Mouse (Mus musculus): ENCODE results near the gene Zbtb18. TPM values are rescaled to one million over a fixed set of nuclear protein-coding genes. Genes with fewer than 3 reads are reported as not detected.
"Not testable (repeated sequence)": the region's sequence is repeated elsewhere in the genome, so short reads cannot be mapped to it uniquely, and the experiment has no call there.

The Zbtb18 gene
- polyA plus RNA-seq, 1 experiment from 2014 or later: 3.3 TPM

DNA sequence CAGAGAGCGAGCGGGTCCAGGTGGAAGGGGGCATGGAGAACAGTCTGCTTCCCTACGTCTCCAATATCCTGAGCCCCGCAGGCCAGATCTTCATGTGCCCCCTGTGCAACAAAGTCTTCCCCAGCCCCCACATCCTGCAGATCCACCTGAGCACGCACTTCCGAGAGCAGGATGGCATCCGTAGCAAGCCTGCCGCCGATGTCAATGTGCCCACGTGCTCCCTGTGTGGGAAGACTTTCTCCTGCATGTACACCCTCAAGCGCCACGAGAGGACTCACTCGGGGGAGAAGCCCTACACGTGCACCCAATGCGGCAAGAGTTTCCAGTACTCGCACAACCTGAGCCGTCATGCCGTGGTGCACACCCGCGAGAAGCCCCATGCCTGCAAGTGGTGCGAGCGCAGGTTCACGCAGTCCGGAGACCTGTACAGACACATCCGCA lies 6.0 kb downstream of the Zbtb18 start:
- H3K27ac ChIP-seq: 0 out of 2 replicates have a peak overlapping the region, but pooled peaks have one; percentile 62

DNA sequence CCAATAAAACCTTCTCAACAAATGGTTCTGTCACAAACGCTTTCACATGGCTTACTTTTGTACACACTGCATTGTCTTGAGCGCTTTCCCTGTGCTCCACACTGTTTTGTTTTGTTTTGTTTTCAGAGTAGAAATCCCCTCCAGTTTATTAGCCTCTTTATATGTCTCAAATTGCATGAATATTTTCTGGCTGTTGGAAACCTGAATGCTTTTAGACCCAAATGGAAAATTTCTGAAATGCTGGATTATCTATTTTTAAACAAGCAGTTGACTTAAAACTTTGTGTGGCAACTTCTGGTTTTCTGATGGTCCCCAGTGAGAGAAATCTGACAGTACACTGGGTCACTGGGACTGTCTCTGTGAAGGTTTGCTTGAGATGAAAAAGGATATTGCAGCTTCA lies 6.8 kb downstream of the Zbtb18 start:
- H3K27ac ChIP-seq: no peak overlapping the region
- H3K4me2 ChIP-seq: no peak overlapping the region
- no peak overlapping the region for H3K4me3 ChIP-seq (replicated peaks)
- H3K9me3 ChIP-seq: no peaks in the 10 kb centered on the region
- 73% methylated on average over 2 of the region's 2 CpGs for WGBS
- H3K36me3 ChIP-seq: peaks cover 21% of the 10 kb centered on the region
- peaks cover 57% of the 10 kb centered on the region for H3K4me1 ChIP-seq (replicated peaks)
- H3K27me3 ChIP-seq: no peaks in the 10 kb centered on the region
- no peak for ATAC-seq (ENCODE audit: insufficient number of reproducible peaks, insufficient read depth, low FRiP score, low TSS enrichment, low read depth)
- H3K9ac ChIP-seq (replicated peaks): no peak overlapping the region

More for the DNA sequence above, 6.0 kb downstream of the Zbtb18 start:
- ATAC-seq (ENCODE audit: insufficient number of reproducible peaks, insufficient read depth, low FRiP score, low TSS enrichment, low read depth): no peak
- no peaks in the 10 kb centered on the region for H3K9me3 ChIP-seq
- no peak overlapping the region for H3K4me3 ChIP-seq (replicated peaks)
- H3K27me3 ChIP-seq: no peaks in the 10 kb centered on the region
- 94% methylated on average over 25 of the region's 25 CpGs for WGBS
- peaks cover 57% of the 10 kb centered on the region for H3K4me1 ChIP-seq (replicated peaks)
- no peak overlapping the region for H3K9ac ChIP-seq (replicated peaks)
- H3K4me2 ChIP-seq: 0 out of 2 replicates have a peak overlapping the region, but pooled peaks have one; percentile 40
- peaks cover 21% of the 10 kb centered on the region for H3K36me3 ChIP-seq

DNA sequence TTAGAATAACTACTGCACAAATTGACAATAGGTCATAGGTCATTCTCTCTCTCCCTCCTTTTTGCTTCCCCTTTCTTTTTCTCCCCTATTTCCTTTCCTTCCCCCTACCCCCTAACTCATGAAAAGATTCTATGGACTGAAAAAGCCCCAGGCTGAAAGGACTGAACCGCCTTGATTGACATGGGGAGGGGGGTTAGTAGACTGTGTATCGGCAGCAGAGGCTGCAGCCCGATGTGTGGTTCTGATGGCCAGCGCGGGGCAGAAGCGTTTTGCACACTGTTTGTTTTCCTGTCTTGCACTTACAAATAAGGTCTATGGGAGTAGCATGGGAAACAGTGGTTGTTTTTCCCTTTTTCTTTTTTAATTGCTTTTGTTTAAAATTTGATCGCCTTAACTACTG lies 7.7 kb downstream of the Zbtb18 start:
- not testable (repeated sequence) for H3K27me3 ChIP-seq; H3K9ac ChIP-seq (replicated peaks); H3K27ac ChIP-seq; H3K9me3 ChIP-seq; ATAC-seq (ENCODE audit: insufficient number of reproducible peaks, insufficient read depth, low FRiP score, low TSS enrichment, low read depth); H3K4me3 ChIP-seq (replicated peaks); H3K4me2 ChIP-seq
- Histone ChIP-seq H3K4me1 (replicated peaks) (peaks cover 49% of the 10 kb centered on the region), H3K36me3 (peaks cover 21% of the 10 kb centered on the region)
- WGBS: 82% methylated on average over 7 of the region's 7 CpGs

DNA sequence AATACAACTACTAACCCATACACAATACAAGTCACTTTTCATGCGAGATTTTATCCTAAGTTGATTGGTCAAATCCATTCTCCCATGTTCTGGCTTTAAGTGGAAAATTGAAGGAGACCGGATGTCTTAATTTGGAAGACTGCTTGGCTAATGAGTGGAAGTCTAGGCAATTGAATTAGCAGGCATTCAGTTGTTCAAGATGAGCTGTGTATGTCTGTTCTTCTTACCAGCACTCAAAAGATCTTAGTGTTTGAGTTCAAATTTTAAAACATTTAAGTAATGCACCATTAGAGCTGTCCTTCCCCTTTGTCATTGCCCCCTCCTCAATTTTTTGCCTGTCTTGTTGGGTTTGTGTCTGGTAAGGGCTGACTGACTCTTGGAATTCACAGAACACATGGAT lies 8.9 kb downstream of the Zbtb18 start:
- H3K9me3 ChIP-seq: no peaks in the 10 kb centered on the region
- no peak for ATAC-seq (ENCODE audit: insufficient number of reproducible peaks, insufficient read depth, low FRiP score, low TSS enrichment, low read depth)
- peaks cover 21% of the 10 kb centered on the region for H3K36me3 ChIP-seq
- no peak overlapping the region for H3K27ac ChIP-seq
- no peaks in the 10 kb centered on the region for H3K27me3 ChIP-seq
- peaks cover 40% of the 10 kb centered on the region for H3K4me1 ChIP-seq (replicated peaks)
- WGBS: 86% methylated on average over 2 of the region's 2 CpGs
- H3K4me2 ChIP-seq: no peak overlapping the region
- no peak overlapping the region for H3K4me3 ChIP-seq (replicated peaks)
- H3K9ac ChIP-seq (replicated peaks): no peak overlapping the region

DNA sequence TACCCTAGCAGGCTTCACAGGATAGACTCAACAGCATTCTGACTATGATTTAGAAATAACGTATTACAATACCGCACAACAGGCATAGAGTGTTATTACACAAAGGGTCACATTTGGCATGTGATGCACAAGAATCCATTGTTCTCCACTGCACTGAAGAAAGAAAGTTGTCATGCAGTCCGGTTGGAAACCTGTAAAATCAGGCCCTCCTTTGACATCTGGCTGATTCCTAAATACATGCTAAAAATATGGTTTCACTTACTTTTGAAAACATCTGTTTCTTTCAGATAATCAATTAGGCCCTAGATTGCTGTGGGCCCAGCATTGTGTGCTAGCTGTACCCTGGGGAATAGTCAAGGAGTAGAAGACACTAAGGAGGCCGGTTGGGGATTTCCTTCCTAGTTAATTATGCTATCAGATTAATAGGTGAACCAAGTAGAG lies 9.9 kb downstream of the Zbtb18 start:
- peaks cover 21% of the 10 kb centered on the region for H3K36me3 ChIP-seq
- H3K4me1 ChIP-seq (replicated peaks): peaks cover 31% of the 10 kb centered on the region
- H3K27ac ChIP-seq: no peak overlapping the region
- WGBS: 57% methylated on average over 4 of the region's 4 CpGs
- no peaks in the 10 kb centered on the region for H3K9me3 ChIP-seq
- H3K9ac ChIP-seq (replicated peaks): no peak overlapping the region
- no peak overlapping the region for H3K4me3 ChIP-seq (replicated peaks)
- no peak overlapping the region for H3K4me2 ChIP-seq
- H3K27me3 ChIP-seq: no peaks in the 10 kb centered on the region
- no peak for ATAC-seq (ENCODE audit: insufficient number of reproducible peaks, insufficient read depth, low FRiP score, low TSS enrichment, low read depth)

DNA sequence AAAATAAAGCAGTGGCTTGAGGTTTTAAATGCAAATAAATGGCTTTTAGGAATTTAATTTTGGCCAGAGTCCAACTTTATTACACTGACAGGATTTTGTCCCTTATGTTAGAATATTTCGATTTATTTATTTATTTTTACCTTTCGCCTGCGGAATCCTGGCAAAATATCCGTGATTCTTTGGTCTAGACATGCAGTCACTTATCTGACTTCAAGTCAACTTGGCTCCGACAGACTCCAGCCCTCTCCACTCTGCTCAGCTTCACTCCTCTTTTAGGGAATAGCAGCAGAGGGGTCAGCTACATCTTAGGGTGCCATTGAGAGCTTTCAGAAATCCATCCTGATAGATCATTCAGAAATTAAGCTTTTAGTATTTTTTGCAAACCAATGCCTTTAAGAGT lies 10.8 kb downstream of the Zbtb18 start:
- Histone ChIP-seq H3K27me3 (no peaks in the 10 kb centered on the region), H3K4me2 (no peak overlapping the region), H3K9me3 (no peaks in the 10 kb centered on the region), H3K27ac (no peak overlapping the region), H3K9ac (replicated peaks) (no peak overlapping the region), H3K4me1 (replicated peaks) (peaks cover 21% of the 10 kb centered on the region), H3K4me3 (replicated peaks) (no peak overlapping the region), H3K36me3 (peaks cover 11% of the 10 kb centered on the region)
- WGBS: 81% methylated on average over 5 of the region's 5 CpGs
- no peak for ATAC-seq (ENCODE audit: insufficient number of reproducible peaks, insufficient read depth, low FRiP score, low TSS enrichment, low read depth)

DNA sequence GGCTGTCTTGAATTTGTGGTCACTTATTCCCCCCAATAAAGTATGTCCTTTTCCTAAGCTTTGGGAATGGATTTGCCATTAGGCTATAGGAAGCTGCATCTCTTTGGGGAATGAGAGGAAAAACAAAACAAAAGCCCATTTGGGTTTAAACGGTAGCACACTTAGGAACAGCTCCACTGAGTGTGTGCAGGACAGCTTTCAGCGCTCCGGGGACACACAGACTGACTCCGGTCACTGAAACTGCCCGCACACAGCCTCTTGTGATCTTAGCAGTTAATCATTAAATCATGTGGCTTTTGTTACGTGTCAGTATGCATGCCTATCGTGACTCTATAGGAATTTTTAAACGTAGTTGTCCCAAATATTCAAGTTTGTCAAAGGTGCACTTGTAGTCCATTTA lies 11.7 kb downstream of the Zbtb18 start:
- H3K4me2 ChIP-seq: no peak overlapping the region
- 54% methylated on average over 8 of the region's 8 CpGs for WGBS
- peaks cover 4% of the 10 kb centered on the region; the same call in 1 of the 2 replicates for H3K36me3 ChIP-seq
- no peaks in the 10 kb centered on the region for H3K27me3 ChIP-seq
- peaks cover 19% of the 10 kb centered on the region; the same call in 1 of the 2 replicates for H3K4me1 ChIP-seq (replicated peaks)
- no peak for ATAC-seq (ENCODE audit: insufficient number of reproducible peaks, insufficient read depth, low FRiP score, low TSS enrichment, low read depth)
- no peak overlapping the region for H3K9ac ChIP-seq (replicated peaks)
- no peak overlapping the region for H3K4me3 ChIP-seq (replicated peaks)
- H3K27ac ChIP-seq: no peak overlapping the region
- H3K9me3 ChIP-seq: no peaks in the 10 kb centered on the region

DNA sequence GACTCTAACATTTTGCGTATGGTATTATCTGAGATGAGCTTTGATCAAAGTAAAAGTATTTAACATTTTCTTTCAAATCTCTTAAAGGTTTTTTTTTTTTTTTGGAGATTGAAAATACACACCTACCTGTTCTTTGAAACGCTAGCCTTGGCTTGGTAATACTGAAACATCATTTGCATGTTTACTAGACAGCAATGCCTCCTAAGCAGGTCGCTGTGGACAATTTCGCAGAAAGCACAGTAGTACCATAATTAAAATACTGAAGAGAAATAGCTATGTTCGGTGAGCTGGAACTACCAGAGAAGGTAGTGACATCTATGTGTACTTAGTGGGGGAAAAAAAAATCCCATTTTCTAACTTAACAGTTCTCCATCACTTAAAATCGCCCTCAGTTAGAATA lies 12.3 kb downstream of the Zbtb18 start:
- WGBS: 88% methylated on average over 6 of the region's 6 CpGs
- H3K4me3 ChIP-seq (replicated peaks): no peak overlapping the region
- H3K27ac ChIP-seq: no peak overlapping the region
- no peaks in the 10 kb centered on the region for H3K9me3 ChIP-seq
- H3K4me1 ChIP-seq (replicated peaks): peaks cover 17% of the 10 kb centered on the region; the same call in 1 of the 2 replicates
- no peak for ATAC-seq (ENCODE audit: insufficient number of reproducible peaks, insufficient read depth, low FRiP score, low TSS enrichment, low read depth)
- H3K9ac ChIP-seq (replicated peaks): no peak overlapping the region
- H3K27me3 ChIP-seq: no peaks in the 10 kb centered on the region
- no peak overlapping the region for H3K4me2 ChIP-seq
- no peaks in the 10 kb centered on the region for H3K36me3 ChIP-seq

DNA sequence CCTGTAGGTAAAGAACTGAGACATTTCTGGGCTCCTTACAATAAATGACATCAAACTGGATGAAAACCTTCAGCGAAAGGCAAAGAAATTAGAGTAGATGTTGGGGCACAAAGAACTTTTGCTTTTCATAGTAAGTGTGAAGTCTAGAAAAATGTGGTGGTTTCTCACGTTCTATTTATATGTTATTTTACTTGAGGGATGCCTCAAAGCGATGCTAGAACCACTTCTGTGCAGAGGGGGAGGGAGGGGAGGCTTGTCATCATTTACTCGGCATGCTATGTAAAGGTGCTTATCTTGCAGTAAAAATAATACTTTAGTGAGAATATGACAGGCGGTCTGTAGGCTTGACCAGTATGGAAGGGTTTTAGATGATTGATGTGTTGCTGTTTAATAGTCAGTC lies 13.3 kb downstream of the Zbtb18 start:
- no peak for ATAC-seq (ENCODE audit: insufficient number of reproducible peaks, insufficient read depth, low FRiP score, low TSS enrichment, low read depth)
- no peak overlapping the region for H3K27ac ChIP-seq

DNA sequence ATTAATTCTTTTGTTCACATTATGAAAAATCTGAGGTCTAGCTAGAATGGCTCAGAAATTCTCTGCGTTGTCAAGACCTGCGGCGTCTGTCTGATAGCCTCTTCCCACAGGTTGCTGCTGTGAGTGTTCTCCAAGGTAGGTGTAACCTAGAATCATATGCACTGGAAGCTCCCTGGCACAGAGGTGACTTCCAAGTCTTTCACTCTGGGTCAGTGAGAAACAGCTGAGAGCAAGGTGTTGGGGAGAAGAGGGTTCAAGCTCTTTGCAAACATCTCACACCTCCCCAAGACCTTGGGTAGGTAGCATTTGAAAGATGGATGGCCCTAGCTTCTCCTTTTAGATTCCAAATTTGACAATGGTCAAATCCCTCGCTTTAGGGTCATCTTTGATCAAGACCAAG lies 14.1 kb downstream of the Zbtb18 start:
- no peaks in the 10 kb centered on the region for H3K36me3 ChIP-seq
- H3K9ac ChIP-seq (replicated peaks): no peak overlapping the region
- peaks cover 17% of the 10 kb centered on the region; the same call in 1 of the 2 replicates for H3K4me1 ChIP-seq (replicated peaks)
- no peaks in the 10 kb centered on the region for H3K27me3 ChIP-seq
- no peak overlapping the region for H3K4me3 ChIP-seq (replicated peaks)
- H3K27ac ChIP-seq: no peak overlapping the region
- no peak for ATAC-seq (ENCODE audit: insufficient number of reproducible peaks, insufficient read depth, low FRiP score, low TSS enrichment, low read depth)
- H3K9me3 ChIP-seq: no peaks in the 10 kb centered on the region
- 85% methylated on average over 4 of the region's 4 CpGs for WGBS
- H3K4me2 ChIP-seq: no peak overlapping the region

More for the DNA sequence above, 13.3 kb downstream of the Zbtb18 start:
- Histone ChIP-seq H3K4me1 (replicated peaks) (peaks cover 17% of the 10 kb centered on the region; the same call in 1 of the 2 replicates), H3K4me3 (replicated peaks) (no peak overlapping the region), H3K36me3 (no peaks in the 10 kb centered on the region), H3K9me3 (no peaks in the 10 kb centered on the region), H3K4me2 (no peak overlapping the region), H3K27me3 (no peaks in the 10 kb centered on the region), H3K9ac (replicated peaks) (no peak overlapping the region)
- 88% methylated on average over 5 of the region's 5 CpGs for WGBS

DNA sequence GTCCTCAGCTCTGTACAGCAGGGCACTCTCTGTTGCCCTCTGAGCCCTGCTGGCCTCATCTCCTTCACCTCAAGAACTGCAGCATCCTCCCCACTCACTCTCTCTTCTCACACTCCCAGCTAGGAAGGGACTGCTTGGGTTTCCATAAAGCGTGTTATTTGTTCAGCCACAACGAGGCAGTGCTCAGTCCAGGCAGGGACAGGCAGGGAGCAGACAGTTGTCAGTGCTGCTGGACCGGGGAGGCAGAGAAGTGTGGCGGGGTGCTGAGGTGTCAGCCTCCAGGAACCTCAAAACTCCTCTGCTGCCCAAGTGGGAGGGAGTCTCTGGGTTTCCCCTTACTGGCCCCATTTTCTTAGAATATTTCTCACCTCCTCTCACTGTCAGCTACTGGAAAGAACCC lies 14.6 kb downstream of the Zbtb18 start:
- Histone ChIP-seq H3K27me3 (no peaks in the 10 kb centered on the region), H3K9ac (replicated peaks) (no peak overlapping the region), H3K4me2 (no peak overlapping the region), H3K4me1 (replicated peaks) (peaks cover 17% of the 10 kb centered on the region; the same call in 1 of the 2 replicates), H3K27ac (no peak overlapping the region), H3K9me3 (no peaks in the 10 kb centered on the region), H3K36me3 (no peaks in the 10 kb centered on the region), H3K4me3 (replicated peaks) (no peak overlapping the region)
- 64% methylated on average over 4 of the region's 4 CpGs for WGBS
- ATAC-seq (ENCODE audit: insufficient number of reproducible peaks, insufficient read depth, low FRiP score, low TSS enrichment, low read depth): no peak

DNA sequence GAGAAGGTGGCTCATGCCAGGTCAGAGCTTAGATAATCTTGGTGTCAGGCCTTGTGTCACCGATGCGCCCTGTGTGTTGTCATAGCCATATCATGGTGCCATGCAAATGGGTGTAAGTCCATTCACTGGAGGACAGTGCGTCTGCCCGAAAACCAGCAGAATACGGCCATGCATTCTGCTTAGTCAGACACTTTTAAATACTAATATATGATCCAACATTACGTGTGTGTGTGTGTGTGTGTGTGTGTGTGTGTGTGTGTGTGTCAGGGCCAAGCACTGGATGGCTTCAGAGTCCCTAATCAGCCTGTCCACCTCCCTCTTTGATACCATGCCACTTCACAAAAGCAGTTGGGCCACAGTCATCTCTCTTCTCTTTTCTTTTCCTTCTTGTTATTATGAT lies 15.8 kb downstream of the Zbtb18 start:
- no peaks in the 10 kb centered on the region for H3K27me3 ChIP-seq

More for the DNA sequence above, 15.8 kb downstream of the Zbtb18 start:
- Histone ChIP-seq H3K4me1 (replicated peaks) (0 out of 2 replicates have a peak, but pooled peaks cover 12% of the 10 kb centered on the region), H3K36me3 (no peaks in the 10 kb centered on the region), H3K27ac (no peak overlapping the region), H3K4me2 (no peak overlapping the region), H3K9me3 (no peaks in the 10 kb centered on the region), H3K9ac (replicated peaks) (no peak overlapping the region), H3K4me3 (replicated peaks) (no peak overlapping the region)
- 91% methylated on average over 6 of the region's 6 CpGs for WGBS
- no peak for ATAC-seq (ENCODE audit: insufficient number of reproducible peaks, insufficient read depth, low FRiP score, low TSS enrichment, low read depth)
